Mouse (Mus musculus) kidney, embryonic 14.5 days (tissue): Measurements from ENCODE around the gene Cops6. TPM values are rescaled to one million over a fixed set of nuclear protein-coding genes. Genes with fewer than 3 reads are reported as not detected.

Experiments
- ATAC-seq: fragments of 200-750 bp; cut with Nextera tagmentation; 2 replicates; pipeline ENCODE4 v1.8.0; 2017; ENCODE audit warnings: moderate number of reproducible peaks, mild to moderate bottlenecking, moderate TSS enrichment, moderate library complexity; ENCODE audit not compliant: low FRiP score, low TSS enrichment
- H3K27ac ChIP-seq: fragments of 300-500 bp; sonication (generic); 2 replicates; pipeline ENCODE4 v1.5.1; 2014; ENCODE audit warnings: low read depth, mild to moderate bottlenecking, low read length, moderate library complexity, mixed read lengths
- H3K27me3 ChIP-seq: fragments of 300-500 bp; sonication (generic); 2 replicates; pipeline ENCODE4 v1.6.1; 2014; ENCODE audit warnings: mild to moderate bottlenecking, low read length; ENCODE audit not compliant: control insufficient read depth, insufficient read depth
- H3K36me3 ChIP-seq: fragments of 300-500 bp; sonication (generic); 2 replicates; pipeline ENCODE4 v1.6.1; 2014; ENCODE audit warnings: low read length, mixed read lengths; ENCODE audit not compliant: control insufficient read depth, insufficient read depth
- H3K4me1 ChIP-seq: fragments of 300-500 bp; sonication (generic); 2 replicates; pipeline ENCODE4 v1.6.1; 2014; ENCODE audit warnings: low read length, mixed read lengths; ENCODE audit not compliant: control insufficient read depth, insufficient read depth
- H3K4me2 ChIP-seq: fragments of 300-500 bp; sonication (generic); replicated peaks from 2 replicates; pipeline ENCODE4 v1.6.1; 2014; ENCODE audit warnings: low read depth, mild to moderate bottlenecking, low read length
- H3K4me3 ChIP-seq: fragments of 300-500 bp; sonication (generic); 2 replicates; pipeline ENCODE4 v1.5.1; 2014; ENCODE audit warnings: mild to moderate bottlenecking, low read length
- H3K9ac ChIP-seq: fragments of 300-500 bp; sonication (generic); 2 replicates; pipeline ENCODE4 v1.6.1; 2014; ENCODE audit warnings: low read depth, mild to moderate bottlenecking, low read length, moderate library complexity
- H3K9me3 ChIP-seq: fragments of 300-500 bp; sonication (generic); 2 replicates; pipeline ENCODE4 v1.6.1; 2016; ENCODE audit warnings: low read length; ENCODE audit not compliant: control insufficient read depth
- WGBS: fragments of 180-500 bp; shearing (Covaris S2); extraction: QIAGEN DNeasy Blood & Tissue Kit; methylation state at CpG from one replicate; pipeline ENCODE4 v1.1.7; 2014; 5-methylcytosine and 5-hydroxymethylcytosine counted together
- polyA plus RNA-seq: library from polyadenylated mRNA; unstranded; fragments of >200 nt; fragmentation: Nextera tagmentation; extraction: Ambion mirVana; gene quantifications from 2 replicates; pipeline ENCODE4 v1.2.1, GENCODE M21; 2014

The Cops6 gene
- polyA plus RNA-seq, 1 experiment from 2014 or later, result 253 TPM

GRCm38 (mm10) chr5:138171695-138172491, 11.0 kb downstream of the Cops6 start, which contains the start of the genes Ap4m1 and Mcm7:
TSS of gene Ap4m1 (plus strand) at chr5:138172002.
TSS of gene Mcm7 (minus strand) at chr5:138172422.
- H3K36me3 ChIP-seq, result peaks cover 61% of the 10 kb centered on the region
- peaks cover 8% of the 10 kb centered on the region for H3K4me1 ChIP-seq
- H3K27ac ChIP-seq, result peak within 1 kb of the TSS; percentile 98
- H3K4me2 ChIP-seq, result peak within 1 kb of the TSS; percentile 80
- under 1% methylated on average over 54 of the region's 54 CpGs for WGBS
- peak; percentile 91 for ATAC-seq
- H3K27me3 ChIP-seq, result no peaks in the 10 kb centered on the region
- H3K9ac ChIP-seq, result peak within 1 kb of the TSS; percentile 89
- H3K4me3 ChIP-seq, result peak within 1 kb of the TSS; percentile 82
- H3K9me3 ChIP-seq, result no peaks in the 10 kb centered on the region

DNA sequence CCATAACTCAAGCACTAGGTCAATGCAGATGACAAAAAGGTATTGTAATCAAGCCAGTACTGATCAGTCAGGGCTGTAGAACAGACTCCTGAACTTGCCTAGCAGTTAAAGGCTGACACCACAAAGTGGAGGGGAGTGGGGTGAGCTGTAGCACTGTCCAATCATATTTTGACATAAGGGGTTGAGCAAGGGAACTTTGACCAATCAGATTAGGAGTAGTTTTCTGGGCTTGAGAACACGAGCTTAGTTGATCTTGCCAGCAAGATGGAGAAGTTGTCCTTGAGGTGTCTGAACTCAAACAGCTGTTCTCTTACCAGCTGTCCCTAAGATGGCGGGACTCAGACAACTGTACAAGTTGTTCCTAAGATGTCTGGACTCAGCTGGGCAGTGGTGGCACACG, 12.3 kb downstream of the Cops6 start:
- WGBS, result 77% methylated on average over 3 of the region's 3 CpGs
- no peak overlapping the region; the same call in 1 of the 2 replicates for H3K4me2 ChIP-seq
- no peak for ATAC-seq
- H3K36me3 ChIP-seq, result peaks cover 61% of the 10 kb centered on the region
- H3K4me3 ChIP-seq, result no peak overlapping the region
- no peaks in the 10 kb centered on the region for H3K9me3 ChIP-seq
- H3K27ac ChIP-seq, result no peak overlapping the region
- no peak overlapping the region for H3K9ac ChIP-seq
- no peaks in the 10 kb centered on the region for H3K27me3 ChIP-seq
- H3K4me1 ChIP-seq, result peaks cover 8% of the 10 kb centered on the region

- Histone ChIP-seq H3K4me1 (peaks cover 5% of the 10 kb centered on the region), H3K9me3 (no peaks in the 10 kb centered on the region), H3K27ac (peak within 1 kb of the TSS; percentile 53; the same call in 1 of the 2 replicates), H3K4me2 (peak within 1 kb of the TSS; percentile 80), H3K9ac (peak within 1 kb of the TSS; percentile 80), H3K36me3 (peaks cover 32% of the 10 kb centered on the region), H3K27me3 (no peaks in the 10 kb centered on the region), H3K4me3 (peak within 1 kb of the TSS; percentile 59)
- WGBS, result under 1% methylated on average over 31 of the region's 31 CpGs
- peak; percentile 84 for ATAC-seq
These were observed 26.2 kb downstream of the Cops6 start, which contains the start of the genes Taf6 and Cnpy4 for GRCm38 (mm10) chr5:138186950-138187638. TSS of gene Taf6 (minus strand) at chr5:138187451. TSS of gene Cnpy4 (plus strand) at chr5:138187485.

- Histone ChIP-seq H3K27me3 (no peaks in the 10 kb centered on the region), H3K9ac (peak overlapping the region; percentile 80), H3K9me3 (no peaks in the 10 kb centered on the region), H3K4me3 (peak overlapping the region; percentile 59), H3K4me2 (peak overlapping the region; percentile 80), H3K27ac (peak overlapping the region; percentile 4; the same call in 1 of the 2 replicates), H3K4me1 (peaks cover 5% of the 10 kb centered on the region), H3K36me3 (peaks cover 27% of the 10 kb centered on the region)
- 0% methylated on average over 10 of the region's 10 CpGs for WGBS
- ATAC-seq, result peak; percentile 74
These were observed 26.9 kb downstream of the Cops6 start for GRCm38 (mm10) chr5:138187661-138188306.

DNA sequence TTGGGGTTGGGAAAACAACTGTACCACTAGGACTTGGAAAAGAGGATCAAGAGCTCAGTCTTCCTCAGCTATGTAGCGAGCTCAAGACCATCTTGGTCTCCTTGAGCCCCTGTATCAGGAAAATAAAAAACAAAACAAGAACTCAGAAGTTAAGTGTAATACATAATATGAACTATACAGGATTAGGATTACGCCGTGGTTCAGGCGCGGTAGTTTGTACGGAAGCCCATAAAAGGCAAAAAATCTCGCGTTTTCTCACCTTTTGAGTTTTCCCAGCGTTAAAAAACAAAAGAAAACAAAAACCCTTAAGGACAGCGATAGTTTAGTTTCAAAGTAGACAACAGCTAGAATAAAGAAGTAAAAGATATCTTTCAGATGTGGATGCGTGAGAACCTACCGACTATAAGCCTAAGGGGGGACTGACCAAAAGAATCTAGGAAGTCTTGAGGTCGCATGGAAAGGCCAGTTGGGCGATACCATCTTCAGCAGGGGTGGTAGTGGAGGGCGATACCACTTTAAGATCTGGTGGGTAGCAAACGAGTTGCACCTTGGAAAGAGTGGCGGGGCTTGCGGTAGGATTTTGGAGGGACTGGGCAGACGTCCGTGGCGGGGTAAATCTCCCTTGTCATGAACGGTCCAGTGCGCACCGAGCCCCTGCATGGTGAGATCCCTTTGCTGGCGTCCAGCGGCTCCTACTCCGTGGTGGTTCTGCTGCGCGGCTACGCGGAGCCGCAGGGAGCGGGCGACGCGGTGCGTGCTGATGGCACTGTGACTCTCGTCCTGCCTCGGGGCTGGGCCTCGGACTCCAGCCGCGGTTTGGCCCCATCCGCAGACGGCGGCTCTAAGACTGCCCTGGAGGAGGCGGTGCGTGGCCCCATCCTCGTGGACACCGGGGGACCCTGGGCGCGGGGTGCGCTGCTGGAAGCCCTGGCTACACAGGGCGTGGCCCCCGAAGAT, 33.2 kb downstream of the Cops6 start, which contains the start of gene Mblac1:
Mblac1 (plus strand) TSS at position 544 of the 957 bp plus-strand sequence.
- Histone ChIP-seq H3K9me3 (no peaks in the 10 kb centered on the region), H3K9ac (peak within 1 kb of the TSS; percentile 80), H3K4me3 (peak within 1 kb of the TSS; percentile 75), H3K27me3 (no peaks in the 10 kb centered on the region), H3K4me1 (0 out of 2 replicates have a peak, but pooled peaks cover 4% of the 10 kb centered on the region), H3K4me2 (peak within 1 kb of the TSS; percentile 97), H3K27ac (peak within 1 kb of the TSS; percentile 90), H3K36me3 (peaks cover 19% of the 10 kb centered on the region; the same call in 1 of the 2 replicates)
- 8% methylated on average over 54 of the region's 54 CpGs for WGBS
- ATAC-seq, result peak; percentile 80

DNA sequence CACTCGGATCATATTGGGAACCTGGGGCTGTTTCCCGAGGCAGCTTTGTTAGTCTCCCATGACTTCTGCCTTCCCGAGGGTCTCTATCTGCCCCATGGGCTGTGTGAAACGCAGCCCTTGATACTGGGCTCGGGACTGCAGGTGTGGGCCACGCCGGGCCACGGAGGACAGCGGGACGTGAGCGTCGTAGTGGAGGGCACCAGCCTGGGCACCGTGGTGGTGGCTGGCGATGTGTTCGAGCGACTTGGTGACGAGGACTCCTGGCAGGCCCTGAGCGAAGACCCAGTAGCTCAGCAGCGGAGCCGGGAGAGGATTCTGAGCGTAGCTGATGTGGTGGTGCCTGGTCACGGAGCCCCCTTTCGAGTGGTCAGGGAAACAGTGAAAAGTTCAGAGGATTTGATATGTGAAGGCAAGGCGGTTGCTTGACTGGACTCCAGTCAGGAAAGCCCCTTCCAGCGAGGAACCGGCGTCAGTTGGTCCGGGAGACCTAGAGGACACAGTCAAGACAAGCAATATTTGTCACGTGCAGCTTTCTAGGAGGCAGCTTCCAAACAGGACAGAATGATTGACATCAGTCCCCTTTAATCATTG, 34.0 kb downstream of the Cops6 start:
- WGBS, result under 1% methylated on average over 29 of the region's 29 CpGs
- Histone ChIP-seq H3K4me2 (peak overlapping the region; percentile 97), H3K9ac (peak overlapping the region; percentile 80), H3K36me3 (peaks cover 19% of the 10 kb centered on the region; the same call in 1 of the 2 replicates), H3K27ac (peak overlapping the region; percentile 90), H3K4me3 (peak overlapping the region; percentile 75), H3K27me3 (no peaks in the 10 kb centered on the region), H3K4me1 (0 out of 2 replicates have a peak, but pooled peaks cover 4% of the 10 kb centered on the region), H3K9me3 (no peaks in the 10 kb centered on the region)
- peak; percentile 73 for ATAC-seq

- Histone ChIP-seq H3K4me2 (peak overlapping the region; percentile 97), H3K9me3 (no peaks in the 10 kb centered on the region), H3K4me3 (peak overlapping the region; percentile 75; the same call in 1 of the 2 replicates), H3K36me3 (peaks cover 17% of the 10 kb centered on the region; the same call in 1 of the 2 replicates), H3K27ac (peak overlapping the region; percentile 90; the same call in 1 of the 2 replicates), H3K4me1 (0 out of 2 replicates have a peak, but pooled peaks cover 4% of the 10 kb centered on the region), H3K9ac (peak overlapping the region; percentile 80; the same call in 1 of the 2 replicates), H3K27me3 (no peaks in the 10 kb centered on the region)
- 67% methylated on average over 7 of the region's 7 CpGs for WGBS
- no peak for ATAC-seq
These were observed 34.6 kb downstream of the Cops6 start for GRCm38 (mm10) chr5:138195463-138195862.
